Mouse (Mus musculus): ENCODE measurements around the gene Crygb.

Crygb gene

GRCm38 (mm10) chr1:65082188-65082587, at the start of gene Crygb:
Crygb (minus strand) TSS chr1:65082288.
- no peak for DNase-seq (ENCODE audit: low spot score in 2 of 2)

GRCm38 (mm10) chr1:65131671-65132070, 49.6 kb upstream of the Crygb start:
- no peak for DNase-seq (ENCODE audit: low spot score in 2 of 2)

- no peak for DNase-seq (ENCODE audit: low spot score in 2 of 2)
These were observed 48.1 kb upstream of the Crygb start for GRCm38 (mm10) chr1:65130226-65130625.

- peak in 1 of 2 experiments; percentile 41 for DNase-seq (ENCODE audit: low spot score in 2 of 2)
These were observed 47.6 kb upstream of the Crygb start for GRCm38 (mm10) chr1:65129634-65130180.

- DNase-seq (ENCODE audit: low spot score in 2 of 2) = peak; percentile 46 to 48
These were observed 40.7 kb upstream of the Crygb start, which contains the start of gene D630023F18Rik for GRCm38 (mm10) chr1:65122574-65123372. D630023F18Rik (minus strand) TSS chr1:65123214.

- DNase-seq (ENCODE audit: low spot score in 2 of 2) = no peak
These were observed 37.4 kb upstream of the Crygb start, which contains the start of gene Gm28845 for GRCm38 (mm10) chr1:65119438-65119837. Gm28845 (minus strand) TSS chr1:65119558.

- no peak for DNase-seq (ENCODE audit: low spot score in 2 of 2)
These were observed 36.2 kb upstream of the Crygb start for GRCm38 (mm10) chr1:65118150-65118913.

GRCm38 (mm10) chr1:65113536-65114172, 31.6 kb upstream of the Crygb start:
- no peak for DNase-seq (ENCODE audit: low spot score in 2 of 2)

- no peak for DNase-seq (ENCODE audit: low spot score in 2 of 2)
These were observed 30.7 kb upstream of the Crygb start for GRCm38 (mm10) chr1:65112807-65113196.

GRCm38 (mm10) chr1:65112031-65112806, 30.1 kb upstream of the Crygb start:
- DNase-seq (ENCODE audit: low spot score in 2 of 2) = peak; percentile 76 to 85

- no peak for DNase-seq (ENCODE audit: low spot score in 2 of 2)
These were observed 27.8 kb upstream of the Crygb start for GRCm38 (mm10) chr1:65109756-65110435.

- no peak for DNase-seq (ENCODE audit: low spot score in 2 of 2)
These were observed 27.1 kb upstream of the Crygb start for GRCm38 (mm10) chr1:65109196-65109595.

GRCm38 (mm10) chr1:65107654-65108279, 25.7 kb upstream of the Crygb start:
- DNase-seq (ENCODE audit: low spot score in 2 of 2) = no peak

GRCm38 (mm10) chr1:65103273-65103672, 21.2 kb upstream of the Crygb start, which contains the start of gene Cryga:
Cryga (minus strand) TSS chr1:65103373.
- DNase-seq (ENCODE audit: low spot score in 2 of 2) = no peak

- DNase-seq (ENCODE audit: low spot score in 2 of 2) = no peak
These were observed 14.9 kb upstream of the Crygb start for GRCm38 (mm10) chr1:65096953-65097352.

- DNase-seq (ENCODE audit: low spot score in 2 of 2) = no peak
These were observed 9.5 kb upstream of the Crygb start for GRCm38 (mm10) chr1:65091566-65091965.

GRCm38 (mm10) chr1:65090370-65090769, 8.3 kb upstream of the Crygb start:
- no peak for DNase-seq (ENCODE audit: low spot score in 2 of 2)

- DNase-seq (ENCODE audit: low spot score in 2 of 2) = no peak
These were observed 6.7 kb upstream of the Crygb start for GRCm38 (mm10) chr1:65088567-65089356.

GRCm38 (mm10) chr1:65075607-65076006, 6.5 kb downstream of the Crygb start:
- no peak for DNase-seq (ENCODE audit: low spot score in 2 of 2)

Measured in right cerebral cortex, postnatal 10 days (tissue).